Mouse (Mus musculus): Measurements from ENCODE around the gene Duxf3.
"Not testable (repeated sequence)": the region's sequence is repeated elsewhere in the genome, so short reads cannot be mapped to it uniquely, and the experiment has no call there.

DNA sequence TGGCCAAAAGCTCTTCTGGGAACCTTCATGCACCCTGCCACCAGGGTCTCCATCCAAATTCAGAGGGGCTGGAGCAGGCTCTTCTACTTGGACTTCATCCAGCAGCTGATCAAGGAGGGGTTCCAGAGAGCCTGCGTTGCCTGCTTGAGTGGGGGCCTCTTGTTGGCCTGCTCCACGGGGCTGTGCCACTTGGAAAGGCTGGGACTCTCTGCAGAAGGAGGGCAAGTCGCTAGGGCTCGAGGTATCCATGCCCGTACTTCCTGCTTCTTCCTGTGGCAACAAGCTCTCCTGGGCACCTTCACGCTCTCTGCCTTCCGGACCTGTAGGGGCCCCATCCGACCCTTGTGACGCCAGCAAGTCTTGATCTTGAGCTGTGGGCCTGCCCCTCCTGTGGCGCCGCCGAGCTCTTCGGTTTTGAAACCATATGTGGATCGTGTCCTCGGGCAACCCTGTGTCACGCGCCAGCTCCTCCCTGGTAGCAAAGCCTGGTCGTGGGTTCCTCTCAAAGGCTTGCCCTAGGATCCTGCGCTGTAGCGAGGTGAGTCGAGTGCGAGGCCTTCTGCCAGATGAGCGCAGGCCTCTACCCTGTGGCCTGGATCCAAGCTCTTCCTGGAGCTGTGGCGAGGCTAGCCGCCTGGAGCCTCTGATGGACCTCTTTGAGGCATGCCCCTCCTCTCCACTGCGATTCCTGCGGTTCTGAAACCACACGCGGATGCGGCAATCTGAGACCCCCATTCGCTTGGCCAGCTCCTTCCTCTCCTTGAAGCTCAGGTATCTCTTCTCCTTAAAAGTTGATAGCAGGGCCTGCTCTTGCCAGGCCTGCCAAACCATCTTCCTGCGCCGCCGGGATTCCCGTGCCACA is 465 bp downstream of the Duxf3 start:
- not testable (repeated sequence) for TF ChIP-seq CTCF (IDR thresholded peaks at IDR 0.05; ENCODE audit: low read depth); EP300 (optimal IDR thresholded peaks at IDR 0.05)
